Mouse (Mus musculus) ES-Bruce4 (cell line): Measurements from ENCODE around the gene Amigo2. TPM values are rescaled to one million over a fixed set of nuclear protein-coding genes. Genes with fewer than 3 reads are reported as not detected.

ENCODE experiments used
- H3K27ac ChIP-seq: 2 replicates; pipeline ENCODE4 v1.5.1; 2012; ENCODE audit warnings: low read length, inconsistent platforms; ENCODE audit not compliant: insufficient read depth
- H3K27me3 ChIP-seq: 2 replicates; pipeline ENCODE4 v1.6.1; 2012; ENCODE audit warnings: mild to moderate bottlenecking, low read length, inconsistent platforms; ENCODE audit not compliant: control insufficient read depth, poor library complexity, insufficient read depth, severe bottlenecking
- H3K36me3 ChIP-seq: 2 replicates; pipeline ENCODE4 v1.6.1; 2012; ENCODE audit warnings: inconsistent platforms, mild to moderate bottlenecking, low read length, moderate library complexity; ENCODE audit not compliant: control insufficient read depth, poor library complexity, insufficient read depth, severe bottlenecking
- H3K4me1 ChIP-seq: one replicate; pipeline ENCODE4 v1.8.1; 2011; ENCODE audit warnings: low read length; ENCODE audit not compliant: control insufficient read depth, insufficient read depth
- H3K4me3 ChIP-seq: 2 replicates; pipeline ENCODE4 v1.5.1; 2011; ENCODE audit warnings: low read depth, mild to moderate bottlenecking, low read length
- H3K9ac ChIP-seq: 2 replicates; pipeline ENCODE4 v1.6.1; 2012; ENCODE audit warnings: low read depth, mild to moderate bottlenecking, inconsistent platforms; ENCODE audit not compliant: poor library complexity, severe bottlenecking
- H3K9me3 ChIP-seq: replicated peaks from 2 replicates; pipeline ENCODE4 v1.6.1; 2012; ENCODE audit warnings: mild to moderate bottlenecking, low read length, inconsistent platforms; ENCODE audit not compliant: control insufficient read depth, poor library complexity, insufficient read depth, severe bottlenecking
- CTCF ChIP-seq: IDR thresholded peaks from one replicate; pipeline ENCODE4 v1.8.1; 2011; ENCODE audit warnings: low read depth, low read length
- EP300 ChIP-seq: IDR thresholded peaks from 2 replicates; pipeline ENCODE4 v1.6.1; 2011; ENCODE audit warnings: low read depth, low read length; ENCODE audit not compliant: insufficient read depth
- POLR2A ChIP-seq: IDR thresholded peaks from one replicate; pipeline ENCODE4 v1.8.1; 2011; ENCODE audit warnings: low read length; ENCODE audit not compliant: insufficient read depth
- polyA plus RNA-seq: library from polyadenylated mRNA; stranded (reverse); fragments of >200 nt; gene quantifications from 2 replicates; pipeline ENCODE4 v1.2.4, GENCODE M21; 2011; ENCODE audit warnings: low read depth; ENCODE audit not compliant: missing spikeins, insufficient read depth, insufficient read length

The Amigo2 gene
- polyA plus RNA-seq, 1 experiment, result 1.8 TPM

GRCm38 (mm10) chr15:97281712-97282571 lies 34.9 kb upstream of the Amigo2 start:
- no peaks in the 10 kb centered on the region for H3K27me3 ChIP-seq
- H3K27ac ChIP-seq, result no peak overlapping the region
- no peak overlapping the region for H3K4me3 ChIP-seq
- no peaks in the 10 kb centered on the region for H3K9me3 ChIP-seq
- H3K9ac ChIP-seq, result no peak overlapping the region
- peaks cover 2% of the 10 kb centered on the region for H3K4me1 ChIP-seq
- no peaks in the 10 kb centered on the region for H3K36me3 ChIP-seq
- TF ChIP-seq POLR2A, result no peak
- no peak for TF ChIP-seq EP300
- TF ChIP-seq CTCF, result no peak

DNA sequence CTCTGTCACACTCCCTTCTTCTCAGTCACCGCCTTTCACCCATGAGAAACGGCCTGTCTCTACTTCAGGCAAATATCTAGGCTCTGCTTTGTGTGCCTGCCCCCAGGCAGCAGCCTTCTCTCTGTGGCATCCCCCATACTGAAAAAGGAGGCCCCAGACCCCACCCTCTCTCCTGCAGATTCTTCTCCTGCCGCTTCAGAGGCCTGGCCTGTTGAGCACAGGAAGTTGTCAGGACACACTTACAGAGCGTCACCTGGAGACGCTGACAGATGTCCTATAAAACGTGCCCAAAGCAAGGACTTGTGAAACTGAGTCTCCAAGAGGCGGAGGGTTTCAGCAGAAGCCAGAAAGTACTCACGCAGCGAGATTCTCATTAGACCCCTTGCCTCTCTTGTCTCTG lies 33.7 kb upstream of the Amigo2 start:
- Histone ChIP-seq H3K9ac (no peak overlapping the region), H3K27me3 (no peaks in the 10 kb centered on the region), H3K4me3 (no peak overlapping the region), H3K27ac (no peak overlapping the region), H3K36me3 (no peaks in the 10 kb centered on the region), H3K9me3 (no peaks in the 10 kb centered on the region), H3K4me1 (peaks cover 2% of the 10 kb centered on the region)
- no peak for TF ChIP-seq EP300
- TF ChIP-seq CTCF, result no peak
- TF ChIP-seq POLR2A, result no peak

- Histone ChIP-seq H3K9me3 (no peaks in the 10 kb centered on the region), H3K36me3 (no peaks in the 10 kb centered on the region), H3K4me1 (peaks cover 2% of the 10 kb centered on the region), H3K9ac (no peak overlapping the region), H3K27me3 (no peaks in the 10 kb centered on the region), H3K27ac (no peak overlapping the region), H3K4me3 (no peak overlapping the region)
- TF ChIP-seq EP300 (no peak), CTCF (no peak), POLR2A (no peak)
These were observed 33.0 kb upstream of the Amigo2 start for GRCm38 (mm10) chr15:97280131-97280530.

GRCm38 (mm10) chr15:97278340-97278948 lies 31.4 kb upstream of the Amigo2 start:
- TF ChIP-seq EP300 (no peak), CTCF (no peak)
- Histone ChIP-seq H3K27ac (no peak overlapping the region), H3K36me3 (no peaks in the 10 kb centered on the region), H3K4me3 (no peak overlapping the region), H3K9ac (no peak overlapping the region), H3K9me3 (no peaks in the 10 kb centered on the region), H3K4me1 (peaks cover 2% of the 10 kb centered on the region), H3K27me3 (no peaks in the 10 kb centered on the region)

GRCm38 (mm10) chr15:97277328-97277727 lies 30.2 kb upstream of the Amigo2 start:
- Histone ChIP-seq H3K4me3 (no peak overlapping the region), H3K4me1 (peaks cover 2% of the 10 kb centered on the region), H3K36me3 (no peaks in the 10 kb centered on the region), H3K27me3 (no peaks in the 10 kb centered on the region), H3K27ac (no peak overlapping the region), H3K9me3 (no peaks in the 10 kb centered on the region), H3K9ac (no peak overlapping the region)
- TF ChIP-seq EP300, result no peak
- no peak for TF ChIP-seq CTCF
- no peak for TF ChIP-seq POLR2A

DNA sequence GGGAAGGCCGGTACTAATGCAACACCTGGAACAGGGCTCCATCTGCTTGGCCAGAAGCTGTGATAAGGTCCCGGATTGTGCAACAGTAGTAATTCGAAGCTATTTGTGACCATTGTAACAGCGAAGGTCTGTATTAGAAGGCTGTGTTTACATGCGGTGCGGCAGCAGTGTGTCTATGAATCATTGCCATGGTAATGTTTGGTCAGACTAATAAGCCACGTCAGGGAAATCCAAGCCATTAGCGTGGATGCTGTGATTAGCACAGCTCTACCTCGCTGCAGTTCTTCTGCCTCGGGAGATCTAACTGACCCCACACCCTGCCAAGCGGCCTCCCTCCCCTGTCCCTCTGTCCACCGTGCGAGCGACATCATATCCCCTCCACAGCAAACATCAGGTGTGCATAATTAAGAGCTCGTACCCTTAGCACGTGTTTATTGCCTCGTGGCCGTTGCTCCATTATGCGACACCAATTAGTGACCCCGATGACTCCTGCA lies 29.6 kb upstream of the Amigo2 start:
- H3K4me3 ChIP-seq, result no peak overlapping the region
- H3K4me1 ChIP-seq, result peaks cover 2% of the 10 kb centered on the region
- no peak overlapping the region for H3K9ac ChIP-seq
- no peaks in the 10 kb centered on the region for H3K36me3 ChIP-seq
- no peaks in the 10 kb centered on the region for H3K27me3 ChIP-seq
- TF ChIP-seq CTCF (no peak), POLR2A (no peak), EP300 (no peak)
- no peak overlapping the region for H3K27ac ChIP-seq
- no peaks in the 10 kb centered on the region for H3K9me3 ChIP-seq
